Mouse (Mus musculus) lung, adult 10 weeks (tissue): Measurements from ENCODE around the gene Sgcd. TPM values are rescaled to one million over a fixed set of nuclear protein-coding genes. Genes with fewer than 3 reads are reported as not detected.

Experiments
- polyA plus RNA-seq: library from polyadenylated mRNA; stranded (reverse); fragments of 350-450 nt; fragmentation: Illumina TruSeq; extraction: RNeasy Lipid Tissue Mini Kit (QIAGEN cat#74804); gene quantifications from one replicate; pipeline ENCODE4 v1.2.3, GENCODE M21; 2014; ENCODE audit warnings: low read depth, low replicate concordance; ENCODE audit not compliant: insufficient read depth

The Sgcd gene
- polyA plus RNA-seq, result 1.8 TPM

GRCm38 (mm10) chr11:47988697-47989533 lies at the start of gene Sgcd:
Gene Sgcd, minus strand, starts transcription at chr11:47988969.

